Mouse (Mus musculus): ENCODE results near the gene Camta1.

- no peak for TF ChIP-seq ZC3H11A (IDR thresholded peaks at IDR 0.05; ENCODE audit: borderline replicate concordance, low read depth, low read length)
- TF ChIP-seq MAFK (IDR thresholded peaks at IDR 0.05; ENCODE audit: insufficient read depth, low read depth, low read length): no peak
- no peak for TF ChIP-seq ZNF384 (IDR thresholded peaks at IDR 0.05; ENCODE audit: low read depth, low read length)
- TF ChIP-seq CHD2 (IDR thresholded peaks at IDR 0.05; ENCODE audit: low read depth, low read length): no peak
Observed at GRCm38 (mm10) chr4:151339421-151339820, 522.3 kb downstream of the Camta1 start.

Data from ES-E14 (cell line).